Mouse (Mus musculus) ovary, adult 10 weeks (tissue): ENCODE measurements around the gene Meioc. TPM values are rescaled to one million over a fixed set of nuclear protein-coding genes. Genes with fewer than 3 reads are reported as not detected.

Experiments
- polyA plus RNA-seq: library from polyadenylated mRNA; stranded (reverse); fragments of 350-450 nt; fragmentation: Illumina TruSeq; extraction: RNeasy Lipid Tissue Mini Kit (QIAGEN cat#74804); gene quantifications from one replicate; pipeline ENCODE4 v1.2.3, GENCODE M21; 2014

The Meioc gene
- polyA plus RNA-seq = not detected

DNA sequence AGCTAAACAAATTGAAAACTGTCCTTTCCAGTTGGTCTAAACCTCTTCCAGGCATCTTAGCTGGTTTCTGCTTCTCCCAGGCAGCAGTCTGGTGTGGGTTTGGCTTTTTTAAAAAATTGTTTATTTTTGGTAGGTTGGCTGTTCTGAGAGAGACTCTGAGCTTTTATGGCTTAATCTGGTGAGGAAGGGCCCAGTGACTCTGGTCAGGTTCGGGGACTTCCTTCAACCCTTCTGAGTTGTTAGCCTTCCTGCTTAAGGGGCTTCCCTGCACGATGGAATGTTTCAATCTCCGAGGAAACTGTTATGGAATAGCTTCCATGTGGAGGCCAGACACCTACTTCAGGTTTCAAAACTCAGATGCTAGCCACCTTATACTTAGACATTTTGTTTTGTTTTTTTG lies at the start of gene Meioc:
Gene Meioc, plus strand, starts transcription at position 301 of the 400 bp plus-strand sequence.

DNA sequence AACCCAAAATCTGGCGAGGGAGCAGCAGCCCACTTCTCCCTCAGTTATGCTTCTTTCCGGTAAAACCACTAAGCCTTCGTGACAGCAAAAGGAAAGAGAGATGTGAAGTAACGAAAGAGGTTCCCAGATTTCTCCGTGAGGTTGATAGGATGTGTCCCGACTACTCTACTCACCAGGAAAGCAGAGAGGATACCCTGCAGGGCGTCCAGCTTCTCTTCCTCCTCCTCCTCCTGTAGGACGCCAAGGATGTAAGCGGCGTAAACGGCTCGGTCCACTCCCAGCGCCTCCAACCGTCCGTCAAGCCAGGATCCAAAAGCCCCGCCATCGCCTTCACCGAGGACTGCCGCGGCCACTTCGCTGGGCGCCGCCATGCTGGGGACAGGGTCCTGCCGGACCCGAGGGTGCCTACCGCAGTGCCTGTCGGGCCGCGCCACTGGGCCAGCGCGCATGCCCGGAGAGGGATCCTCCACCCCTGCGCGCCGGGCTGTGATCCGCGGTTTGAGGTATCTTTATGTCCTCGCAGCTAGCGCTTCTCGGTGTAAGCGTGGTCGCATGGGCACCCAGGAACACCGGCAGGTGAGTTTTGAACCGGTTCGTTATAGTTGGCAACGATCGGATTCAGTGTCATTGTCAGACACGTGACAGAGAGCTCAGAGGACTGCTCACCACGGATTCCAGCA lies 34.0 kb downstream of the Meioc start, which contains the start of gene Ccdc43:
Gene Ccdc43, minus strand, starts transcription at position 445 of the 680 bp plus-strand sequence.

Other genes starting within 250 kb of the Meioc start
- gene Grn, start 233.4 kb upstream of the Meioc start, polyA plus RNA-seq = 10.5 TPM
- not detected for gene Fam171a2, start 216.0 kb upstream of the Meioc start, polyA plus RNA-seq
- gene Itga2b, start 193.6 kb upstream of the Meioc start, polyA plus RNA-seq = not detected
- gene Gpatch8, start 107.3 kb upstream of the Meioc start, polyA plus RNA-seq = 27.2 TPM
- gene Gm11627, start 84.3 kb upstream of the Meioc start, polyA plus RNA-seq = 3.2 TPM
- gene Fzd2, start 59.3 kb upstream of the Meioc start, polyA plus RNA-seq = 7.6 TPM
- gene Ccdc43, start 34.1 kb downstream of the Meioc start, polyA plus RNA-seq = 58.4 TPM
- gene Adam11, start 97.7 kb downstream of the Meioc start, polyA plus RNA-seq = not detected
- gene Gjc1, start 156.0 kb downstream of the Meioc start, polyA plus RNA-seq = 20.8 TPM
- gene Higd1b, start 172.1 kb downstream of the Meioc start, polyA plus RNA-seq = not detected
- gene Eftud2, start 217.3 kb downstream of the Meioc start, polyA plus RNA-seq = 43.2 TPM
- gene Ccdc103, start 217.5 kb downstream of the Meioc start, polyA plus RNA-seq = 1.8 TPM
- gene Fam187a, start 221.5 kb downstream of the Meioc start, polyA plus RNA-seq = not detected
- not detected for gene Gfap, start 237.2 kb downstream of the Meioc start, polyA plus RNA-seq